Mouse (Mus musculus) T-helper 17 cell (primary cell): ENCODE measurements around the gene Tmcc2.

Experiments
- in situ Hi-C, 2 experiments: fragments of 300-600 bp; cut with MboI, MseI; formaldehyde crosslinking; loops; 1 replicate in 1 of 2; 2 replicates in 1 of 2; pipeline ENCODE4 v1.15.1; 2025; ENCODE audit warnings: high pct_unique_total_duplicates in 2 of 2

Tmcc2 gene

GRCm38 (mm10) chr1:132390691-132391579, at the start of gene Tmcc2:
Gene Tmcc2 (minus strand): TSS chr1:132391281.
- in situ Hi-C loops = no loop called here

- in situ Hi-C loops = no loop called here
These were observed 46.3 kb upstream of the Tmcc2 start for GRCm38 (mm10) chr1:132437389-132437788.

- in situ Hi-C loops = no loop called here
These were observed 45.9 kb upstream of the Tmcc2 start for GRCm38 (mm10) chr1:132436960-132437359.

GRCm38 (mm10) chr1:132436320-132436958, 45.4 kb upstream of the Tmcc2 start:
- in situ Hi-C loops = no loop called here

- in situ Hi-C loops = no loop called here
These were observed 43.0 kb upstream of the Tmcc2 start for GRCm38 (mm10) chr1:132434032-132434431.

- in situ Hi-C loops = no loop called here
These were observed 42.3 kb upstream of the Tmcc2 start for GRCm38 (mm10) chr1:132433349-132433748.

- in situ Hi-C loops = no loop called here
These were observed 40.6 kb upstream of the Tmcc2 start for GRCm38 (mm10) chr1:132431716-132432115.

GRCm38 (mm10) chr1:132430818-132431217, 39.7 kb upstream of the Tmcc2 start:
- in situ Hi-C loops = no loop called here

- in situ Hi-C loops = no loop called here
These were observed 34.5 kb upstream of the Tmcc2 start for GRCm38 (mm10) chr1:132425600-132425999.

DNA sequence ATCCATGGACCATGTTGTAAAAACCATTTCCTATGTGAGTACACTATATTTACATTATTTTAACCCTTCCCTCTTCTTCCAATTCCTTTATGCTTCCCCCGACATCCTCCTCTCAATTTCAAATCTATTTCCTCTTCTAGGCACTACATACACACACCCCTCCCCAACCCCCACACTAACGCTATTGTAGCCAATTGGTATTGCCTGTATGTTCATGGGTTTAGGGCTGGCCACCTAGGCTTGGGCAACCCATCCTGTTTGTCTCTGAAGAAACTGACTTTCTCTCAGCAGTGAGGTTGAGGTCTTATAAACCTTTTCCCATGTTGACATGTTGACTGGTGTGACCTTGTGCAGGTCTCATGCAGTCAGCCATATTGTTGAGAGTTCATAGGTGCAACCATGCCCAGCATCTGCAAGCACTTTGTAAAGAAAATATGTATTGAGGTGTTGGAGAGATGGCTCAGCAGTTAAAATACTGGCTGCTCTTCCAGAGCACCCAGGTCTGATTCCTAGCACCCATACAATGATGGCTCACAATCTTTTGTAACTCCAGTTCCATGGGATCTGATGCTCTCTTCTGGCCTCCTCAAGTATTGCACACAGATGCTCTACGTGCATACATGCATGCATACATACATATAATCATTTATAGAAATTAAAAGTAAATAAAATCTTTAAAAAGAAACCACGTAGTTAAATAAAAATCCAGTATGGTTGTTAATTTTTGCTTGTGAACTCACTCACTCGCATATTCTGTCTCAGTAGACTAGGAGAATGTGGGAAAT, 32.0 kb upstream of the Tmcc2 start:
- in situ Hi-C loops = no loop called here

GRCm38 (mm10) chr1:132420662-132421061, 29.6 kb upstream of the Tmcc2 start:
- in situ Hi-C loops = no loop called here

GRCm38 (mm10) chr1:132420206-132420605, 29.1 kb upstream of the Tmcc2 start:
- in situ Hi-C loops = no loop called here

DNA sequence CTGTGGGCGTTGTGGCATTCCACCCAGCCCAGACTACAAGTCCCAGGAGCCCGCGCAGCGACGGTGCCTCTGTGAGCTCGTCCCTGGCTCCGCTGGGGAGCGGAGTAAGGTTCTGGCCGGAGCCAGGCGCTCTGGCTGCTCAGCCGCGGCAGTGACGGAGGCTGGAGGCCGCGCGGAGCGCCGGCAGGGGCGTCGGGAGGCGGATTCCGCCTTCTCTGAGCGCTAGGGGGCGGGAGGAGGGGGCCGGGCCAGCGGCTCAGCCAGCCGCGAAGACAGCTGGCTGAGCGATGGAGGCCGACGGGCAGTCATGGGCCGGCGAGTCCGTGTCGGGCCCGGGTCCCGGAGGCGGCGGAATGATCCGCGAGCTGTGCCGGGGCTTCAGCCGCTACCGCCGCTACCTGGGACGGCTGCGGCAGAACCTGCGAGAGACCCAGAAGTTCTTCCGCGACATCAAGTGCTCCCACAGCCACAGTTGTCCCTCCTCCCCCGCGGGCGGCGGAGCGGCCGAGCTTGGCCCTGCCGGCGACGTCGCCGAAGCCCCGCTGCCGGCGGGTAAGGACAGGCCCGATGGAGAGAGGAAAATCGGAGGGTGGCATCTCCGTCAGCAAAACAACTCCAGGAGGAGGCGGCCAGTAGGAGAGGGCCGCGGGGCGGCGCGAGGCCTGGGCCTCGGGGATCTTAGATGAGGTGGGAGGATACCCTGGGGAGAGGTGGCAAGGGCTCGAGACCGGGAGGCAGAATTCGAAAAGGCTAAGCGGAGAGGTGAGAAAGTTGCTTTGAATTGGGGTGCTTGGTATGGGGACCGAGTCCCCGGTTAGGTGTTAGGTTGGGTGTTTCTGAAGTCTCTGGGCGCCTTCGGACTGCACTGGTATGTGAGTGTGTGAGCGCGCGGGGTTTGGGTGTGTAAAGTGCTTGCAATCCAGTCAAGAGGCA, 26.5 kb upstream of the Tmcc2 start, which contains the start of gene Dstyk:
Dstyk (plus strand) TSS at position 237 of the 933 bp plus-strand sequence.
- in situ Hi-C loops = loop anchor here in 1 of 2 experiments (10.0 kb wide), 1 partner anchor 1417 kb away; no protein-coding TSS in a partner anchor

DNA sequence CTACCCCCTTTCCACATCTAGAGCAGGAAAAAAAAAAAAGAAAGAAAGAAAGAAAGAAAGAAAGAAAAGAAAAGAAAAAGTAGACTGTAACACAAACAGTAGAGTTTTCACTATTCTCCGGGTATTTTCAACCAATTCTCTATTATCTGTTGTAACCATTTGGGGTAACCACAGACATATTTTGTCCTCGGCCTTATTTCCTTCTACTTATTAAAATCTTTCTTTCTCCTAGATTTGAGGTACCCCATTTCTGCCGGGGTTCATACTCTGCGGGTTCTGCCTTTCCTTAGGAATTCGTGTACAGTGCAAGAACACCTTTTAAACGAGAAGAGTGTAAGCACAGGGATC, 25.8 kb upstream of the Tmcc2 start:
- in situ Hi-C loops = loop anchor here in 1 of 2 experiments (10.0 kb wide), 1 partner anchor 1418 kb away; no protein-coding TSS in a partner anchor

GRCm38 (mm10) chr1:132416244-132416942, 25.3 kb upstream of the Tmcc2 start:
- in situ Hi-C loops = loop anchor here in 1 of 2 experiments (10.0 kb wide), 1 partner anchor 1418 kb away; no protein-coding TSS in a partner anchor

GRCm38 (mm10) chr1:132410657-132411056, 19.6 kb upstream of the Tmcc2 start:
- in situ Hi-C loops = loop anchor here in 1 of 2 experiments (10.0 kb wide), 1 partner anchor 1424 kb away; no protein-coding TSS in a partner anchor

DNA sequence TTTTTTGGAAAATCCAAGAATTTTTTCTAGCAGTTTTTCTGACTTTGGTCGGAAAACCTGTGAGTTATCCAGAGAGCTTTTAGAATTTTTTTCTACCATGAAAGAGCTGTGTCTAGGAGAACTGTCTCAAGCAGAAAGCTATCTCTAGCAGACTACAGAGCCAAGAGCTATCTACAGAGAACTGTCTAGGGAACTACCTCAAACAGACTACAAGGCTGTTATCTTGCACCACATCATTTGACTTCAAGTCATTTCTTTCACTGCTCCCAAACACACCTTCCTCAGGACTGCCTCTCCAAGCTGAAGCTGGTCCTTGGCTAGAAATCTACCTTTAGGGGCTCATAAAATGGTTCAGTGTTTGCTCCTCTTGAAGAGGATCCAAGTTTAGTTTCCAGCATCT, 10.8 kb upstream of the Tmcc2 start:
- in situ Hi-C loops = no loop called here

DNA sequence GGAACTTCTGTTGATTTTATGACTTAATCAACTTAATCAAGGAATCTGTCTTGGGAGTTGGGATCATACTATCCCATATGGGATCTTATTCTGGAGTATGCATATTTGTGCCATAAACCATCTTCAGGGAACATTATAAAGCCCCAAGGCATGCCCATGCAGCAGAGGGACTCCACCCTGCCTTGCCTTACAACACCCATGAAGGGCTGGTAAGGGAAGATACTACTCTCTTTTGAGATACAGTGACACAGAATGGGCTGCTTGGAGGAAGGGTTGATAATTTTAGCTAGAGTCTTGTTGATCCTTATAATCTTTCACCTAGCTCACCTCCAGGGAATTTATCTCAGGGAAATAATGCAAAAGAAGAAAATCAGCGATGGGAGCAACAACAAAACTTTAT, 9.5 kb upstream of the Tmcc2 start:
- in situ Hi-C loops = no loop called here

DNA sequence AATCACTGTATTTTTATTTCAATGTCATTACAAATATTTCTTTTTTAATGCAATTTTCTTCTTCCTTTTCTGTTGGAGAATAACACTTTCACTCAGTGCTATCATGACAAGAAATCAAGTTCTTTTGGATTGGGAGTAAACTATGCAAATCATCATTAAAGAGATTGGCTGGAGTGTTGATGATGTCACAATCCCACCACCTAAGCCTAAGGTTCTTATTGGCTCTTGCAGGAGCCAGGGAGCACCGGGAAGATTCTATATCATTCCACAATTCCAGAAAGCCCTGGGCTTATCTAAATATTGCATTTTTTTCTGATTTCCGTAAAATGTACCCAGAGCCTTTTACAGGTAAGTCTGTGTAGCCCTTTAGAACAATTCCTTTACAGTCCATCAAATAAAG, 5.6 kb upstream of the Tmcc2 start:
- in situ Hi-C loops = no loop called here

DNA sequence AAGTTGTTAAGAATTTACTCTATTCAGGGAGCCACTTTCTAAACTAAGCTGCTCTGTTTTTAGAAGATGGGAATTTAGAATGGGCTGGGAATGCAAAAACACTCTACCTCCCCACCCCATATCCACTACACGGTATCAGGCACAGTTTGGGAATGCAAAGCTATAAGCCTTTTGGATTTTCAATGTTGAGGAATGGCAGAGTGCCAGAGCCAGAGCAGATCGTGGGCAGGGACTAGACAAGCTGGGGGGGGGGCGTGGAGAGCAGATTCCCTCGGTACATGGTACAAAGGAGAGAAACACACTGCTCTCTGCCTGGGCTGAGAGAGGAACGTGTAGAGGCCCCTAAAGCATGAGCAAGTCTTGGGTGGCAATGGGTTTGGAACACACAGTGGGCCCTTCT, 1.8 kb upstream of the Tmcc2 start:
- in situ Hi-C loops = no loop called here
